15 mouse cellular contexts compared by ENCODE assay signal in the genomic region with DNA sequence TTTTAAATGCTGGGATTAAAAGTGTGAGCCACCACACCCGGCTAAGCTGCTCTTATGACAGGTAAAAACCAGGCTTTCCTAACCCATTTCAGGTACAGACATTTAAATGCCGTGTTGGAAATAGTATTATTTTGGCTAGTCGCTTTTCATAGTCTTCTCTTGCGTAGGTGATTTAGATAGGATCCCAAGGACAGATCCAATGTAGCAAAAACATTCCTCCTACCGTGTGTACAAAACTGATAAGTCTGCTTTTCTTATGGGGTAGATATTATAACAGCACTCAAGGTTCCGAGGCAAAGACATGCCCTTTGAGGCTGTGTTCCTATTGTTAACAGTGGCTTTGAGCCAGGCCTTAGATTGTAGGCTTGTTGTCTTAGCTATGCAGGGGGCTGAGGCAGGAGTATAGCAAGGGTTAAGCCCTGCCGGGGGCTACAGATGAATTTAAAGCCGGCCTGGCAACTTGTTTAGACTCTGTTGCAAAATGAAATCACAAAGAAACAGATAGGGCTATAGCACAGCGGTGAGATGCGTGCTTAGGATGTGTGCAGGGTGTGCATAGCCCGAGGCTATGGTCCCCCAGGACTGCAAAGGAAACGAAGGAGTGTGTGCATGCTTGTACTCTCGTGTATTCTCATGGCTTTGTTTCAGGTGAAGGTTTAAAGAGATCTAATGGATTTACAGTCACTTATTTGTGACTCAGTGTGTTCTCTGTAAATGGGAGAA. TPM values are rescaled to one million over a fixed set of nuclear protein-coding genes. Genes with fewer than 3 reads are reported as not detected.
DNase-seq lines count a peak whose midpoint lies in the region; ATAC-seq and TF ChIP-seq lines count a peak whose summit lies in the region.
"Had no signal": no experiment of that assay in that cellular context is flagged by ENCODE, and none has a peak within 500 bp of the region (broad histone marks: within the 10 kb centered on the region; RNA-seq: fewer than 3 reads in every experiment).

No protein-coding gene starts in this region.

- no peak overlapping the region for H3K4me3 ChIP-seq in lung, embryonic 14.5 days (ENCODE audit: low read depth, low read length)
- no peak overlapping the region for H3K4me3 ChIP-seq in lung, adult 2 months (replicated peaks; ENCODE audit: extremely low read depth, low read depth, low read length)
- H3K4me3 ChIP-seq in liver, postnatal 0 days (ENCODE audit: low read depth, low read length) = 0 out of 2 replicates have a peak overlapping the region, but pooled peaks have one; percentile 11
- no peak overlapping the region for H3K4me3 ChIP-seq in intestine, postnatal 0 days (ENCODE audit: low read depth, low read length)
- H3K4me3 ChIP-seq: embryonic facial prominence, embryonic 15.5 days; lung, embryonic 15.5 days; midbrain, embryonic 13.5 days had no signal

- TF ChIP-seq EP300 in liver, postnatal 0 days (IDR thresholded peaks at IDR 0.05; ENCODE audit: low read depth) = peak; percentile 78; the same call in 1 of the 2 replicates

- H3K9ac ChIP-seq in lung, embryonic 14.5 days = no peak overlapping the region
- H3K9ac ChIP-seq in liver, postnatal 0 days (replicated peaks) = no peak overlapping the region
- H3K9ac ChIP-seq in intestine, postnatal 0 days (ENCODE audit: low read depth, low read length) = no peak overlapping the region
- H3K9ac ChIP-seq: embryonic facial prominence, embryonic 15.5 days; lung, embryonic 15.5 days; midbrain, embryonic 13.5 days had no signal

- H3K9me3 ChIP-seq in lung, embryonic 14.5 days (ENCODE audit: low read depth, low read length) = no peaks in the 10 kb centered on the region
- H3K9me3 ChIP-seq in liver, postnatal 0 days (ENCODE audit: low read length) = no peaks in the 10 kb centered on the region
- H3K9me3 ChIP-seq in intestine, postnatal 0 days (ENCODE audit: control insufficient read depth) = no peaks in the 10 kb centered on the region
- H3K9me3 ChIP-seq: embryonic facial prominence, embryonic 15.5 days; lung, embryonic 15.5 days; midbrain, embryonic 13.5 days had no signal

- H3K4me1 ChIP-seq in lung, embryonic 14.5 days (ENCODE audit: insufficient read depth) = peaks cover 9% of the 10 kb centered on the region; the same call in 1 of the 2 replicates
- peaks cover 6% of the 10 kb centered on the region for H3K4me1 ChIP-seq in lung, adult 2 months (ENCODE audit: control insufficient read depth, insufficient read depth, low read length)
- peaks cover 25% of the 10 kb centered on the region for H3K4me1 ChIP-seq in liver, postnatal 0 days (ENCODE audit: insufficient read depth)
- H3K4me1 ChIP-seq in intestine, postnatal 0 days (replicated peaks; ENCODE audit: control insufficient read depth, insufficient read depth, low read length) = no peaks in the 10 kb centered on the region
- H3K4me1 ChIP-seq: embryonic facial prominence, embryonic 15.5 days; midbrain, embryonic 13.5 days had no signal

- no peak for TF ChIP-seq POLR2A in lung, adult 2 months (IDR thresholded peaks at IDR 0.05; ENCODE audit: borderline replicate concordance, extremely low read depth, low read depth, low read length)

- ATAC-seq in lung, embryonic 14.5 days (ENCODE audit: insufficient read depth) = no peak
- ATAC-seq in erythroblast, adult 5-6 weeks (replicated peaks; ENCODE audit: low FRiP score, poor library complexity, severe bottlenecking) = peak; percentile 70
- ATAC-seq in liver, postnatal 0 days = peak; percentile 24; the same call in 1 of the 2 replicates
- no peak for ATAC-seq in intestine, postnatal 0 days
- ATAC-seq: CD4-positive, CD25-positive, alpha-beta regulatory T cell, adult 4 months; forebrain, embryonic 16.5 days; midbrain, embryonic 13.5 days had no signal

- TF ChIP-seq CTCF in lung, embryonic 14.5 days (IDR thresholded peaks at IDR 0.05; ENCODE audit: low read depth) = no peak
- no peak for TF ChIP-seq CTCF in lung, adult 2 months (IDR thresholded peaks at IDR 0.05; ENCODE audit: insufficient read depth, low read length)
- TF ChIP-seq CTCF in liver, postnatal 0 days (IDR thresholded peaks at IDR 0.05; ENCODE audit: low read depth) = no peak
- TF ChIP-seq CTCF in intestine, postnatal 0 days (IDR thresholded peaks at IDR 0.05; ENCODE audit: low read depth) = no peak

- H3K36me3 ChIP-seq in lung, embryonic 14.5 days (ENCODE audit: insufficient read depth) = no peaks in the 10 kb centered on the region
- peaks cover 7% of the 10 kb centered on the region for H3K36me3 ChIP-seq in liver, postnatal 0 days (replicated peaks; ENCODE audit: insufficient read depth, low read length)
- H3K36me3 ChIP-seq in intestine, postnatal 0 days (ENCODE audit: control insufficient read depth, insufficient read depth) = no peaks in the 10 kb centered on the region
- H3K36me3 ChIP-seq: embryonic facial prominence, embryonic 15.5 days; lung, embryonic 15.5 days; midbrain, embryonic 13.5 days had no signal

- H3K27ac ChIP-seq in lung, embryonic 14.5 days (ENCODE audit: low read depth) = peak overlapping the region; percentile 30; the same call in 1 of the 2 replicates
- peak overlapping the region; percentile 76; the same call in 1 of the 2 replicates for H3K27ac ChIP-seq in liver, postnatal 0 days (ENCODE audit: low read depth)
- H3K27ac ChIP-seq in intestine, postnatal 0 days (ENCODE audit: low read depth, low read length) = no peak overlapping the region
- H3K27ac ChIP-seq: embryonic facial prominence, embryonic 15.5 days; midbrain, embryonic 13.5 days had no signal

- H3K4me2 ChIP-seq in lung, embryonic 14.5 days = peak overlapping the region; percentile 36
- peak overlapping the region; percentile 64 for H3K4me2 ChIP-seq in liver, postnatal 0 days (ENCODE audit: low read depth, low read length)
- no peak overlapping the region for H3K4me2 ChIP-seq in intestine, postnatal 0 days (replicated peaks; ENCODE audit: low read depth)
- H3K4me2 ChIP-seq: embryonic facial prominence, embryonic 15.5 days; midbrain, embryonic 13.5 days had no signal

- 73% methylated on average over 13 of the region's 13 CpGs for WGBS in lung, embryonic 14.5 days
- WGBS in lung, adult 2 months = 66% methylated on average over 13 of the region's 13 CpGs
- 63% methylated on average over 13 of the region's 13 CpGs for WGBS in liver, postnatal 0 days (ENCODE audit: insufficient replicate concordance)
- WGBS in intestine, postnatal 0 days = 79% methylated on average over 13 of the region's 13 CpGs

- no peak for DNase-seq in lung, embryonic 14.5 days
- DNase-seq in lung, adult 2 months = no peak
- DNase-seq in ZHBTc4 (ENCODE audit: low read depth, low spot score) = peak; percentile 31
- DNase-seq in liver, postnatal 0 days = no peak
- DNase-seq in adrenal gland, postnatal 25 days = no peak
- DNase-seq: adrenal gland, adult 2 months; gastrocnemius, postnatal 36 days; thymus, postnatal 25 days had no signal

- H3K27me3 ChIP-seq in lung, embryonic 14.5 days (ENCODE audit: insufficient read depth, low read length) = no peaks in the 10 kb centered on the region
- no peaks in the 10 kb centered on the region for H3K27me3 ChIP-seq in liver, postnatal 0 days (ENCODE audit: insufficient read depth, low read length)
- no peaks in the 10 kb centered on the region for H3K27me3 ChIP-seq in intestine, postnatal 0 days (replicated peaks; ENCODE audit: control insufficient read depth, insufficient read depth, low read length)
- H3K27me3 ChIP-seq: embryonic facial prominence, embryonic 15.5 days; lung, embryonic 15.5 days; midbrain, embryonic 13.5 days had no signal

RNA-seq across cellular contexts. Expression of a gene that starts 57.7 kb away (rescaled TPM):
- polyA plus RNA-seq in lung, embryonic 14.5 days (2014; fragmentation: Nextera tagmentation; extraction: Ambion mirVana) = 122 and 128 TPM in 2 replicates
- 3.8 and 7.2 TPM in 2 replicates for polyA plus RNA-seq in lung, adult 2 months (2012; rRNA removed)
- 57.1 and 66.7 TPM in 2 replicates for total RNA-seq in erythroblast, adult 5-6 weeks (2015; ENCODE audit: low replicate concordance)
- 28.7 and 59.9 TPM in 2 replicates for total RNA-seq in erythroblast, adult 5-6 weeks (2017; ENCODE audit: low replicate concordance)
- 49.4 and 55.0 TPM in 2 replicates for polyA plus RNA-seq in liver, postnatal 0 days (2015; fragmentation: Nextera tagmentation; extraction: Ambion mirVana)
- total RNA-seq in adrenal gland, postnatal 25 days (2021) = 62.4 and 77.6 TPM in 2 replicates
- 115 and 116 TPM in 2 replicates for polyA plus RNA-seq in intestine, postnatal 0 days (2015; fragmentation: Nextera tagmentation; extraction: Ambion mirVana)

Comparison
In these comparisons a context has a peak if more than half of its experiments do, and no peak if none do; other contexts are left out.
1. ATAC-seq: peak in erythroblast, adult 5-6 weeks (single experiment) and liver, postnatal 0 days (single experiment); none in lung, embryonic 14.5 days (single experiment) and intestine, postnatal 0 days (single experiment).